Mouse (Mus musculus): ENCODE measurements at regions not wholly inside any gene's neighbourhood (a gene's known extent, or its start where the extent isn't known, plus 50 kb on each side); places are given as distances from the start of the nearest gene placed in this dataset.

DNA sequence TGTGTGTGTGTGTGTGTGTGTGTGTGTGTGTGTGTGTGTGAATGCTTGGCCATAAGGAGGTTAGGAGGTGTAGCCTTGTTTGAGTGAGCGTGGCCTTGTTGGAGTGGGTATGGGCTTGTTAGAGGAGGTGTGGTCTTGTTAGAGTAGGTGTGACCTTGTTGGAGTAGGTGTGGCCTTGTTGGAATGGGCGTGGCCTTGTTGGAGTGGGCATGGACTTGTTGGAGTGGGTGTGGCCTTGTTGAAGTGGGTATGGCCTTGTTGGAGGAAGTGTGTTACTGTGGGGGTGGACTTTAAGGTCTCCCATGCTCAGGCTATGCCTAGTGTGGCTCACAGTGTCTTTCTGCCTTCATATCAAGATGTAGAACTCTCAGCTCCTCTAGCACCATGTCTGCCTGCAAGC is 236.2 kb downstream of the Suds3 start:
- no peaks in the 10 kb centered on the region for H3K4me1 ChIP-seq (ENCODE audit: control insufficient read depth, insufficient read depth, low read length)
- no peak overlapping the region for H3K27ac ChIP-seq (ENCODE audit: insufficient read depth, low read length)
- H3K4me3 ChIP-seq (ENCODE audit: insufficient read depth, low read length), result no peak overlapping the region
- TF ChIP-seq POLR2A (IDR thresholded peaks at IDR 0.05; ENCODE audit: extremely low read depth, insufficient read depth, low read length), result no peak
- no peak for TF ChIP-seq CTCF (IDR thresholded peaks at IDR 0.05; ENCODE audit: extremely low read depth, insufficient read depth, low read length)

DNA sequence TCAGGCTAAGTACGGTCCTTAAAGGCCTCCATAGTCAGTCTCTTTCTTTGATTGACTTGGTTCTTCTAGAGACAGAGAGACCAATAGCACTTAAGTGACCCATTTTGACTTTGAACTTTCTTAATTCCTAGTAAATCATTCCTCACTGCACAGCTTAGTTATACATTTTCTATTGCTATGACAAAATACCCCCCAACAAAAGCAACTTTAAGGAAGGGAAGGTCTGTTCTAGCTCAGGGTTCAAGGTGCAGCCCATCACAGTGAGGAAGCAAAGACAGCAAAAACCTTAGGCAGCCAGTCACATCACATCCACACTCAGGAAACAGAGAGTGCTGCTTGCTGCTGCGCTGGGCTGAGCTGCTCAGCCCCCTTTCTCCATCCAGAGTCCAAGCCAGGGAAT is 241.0 kb downstream of the Suds3 start:
- Histone ChIP-seq H3K4me1 (ENCODE audit: control insufficient read depth, insufficient read depth, low read length) (no peaks in the 10 kb centered on the region), H3K4me3 (ENCODE audit: insufficient read depth, low read length) (no peak overlapping the region), H3K27ac (ENCODE audit: insufficient read depth, low read length) (no peak overlapping the region)
- TF ChIP-seq CTCF (IDR thresholded peaks at IDR 0.05; ENCODE audit: extremely low read depth, insufficient read depth, low read length) (no peak), POLR2A (IDR thresholded peaks at IDR 0.05; ENCODE audit: extremely low read depth, insufficient read depth, low read length) (no peak)

DNA sequence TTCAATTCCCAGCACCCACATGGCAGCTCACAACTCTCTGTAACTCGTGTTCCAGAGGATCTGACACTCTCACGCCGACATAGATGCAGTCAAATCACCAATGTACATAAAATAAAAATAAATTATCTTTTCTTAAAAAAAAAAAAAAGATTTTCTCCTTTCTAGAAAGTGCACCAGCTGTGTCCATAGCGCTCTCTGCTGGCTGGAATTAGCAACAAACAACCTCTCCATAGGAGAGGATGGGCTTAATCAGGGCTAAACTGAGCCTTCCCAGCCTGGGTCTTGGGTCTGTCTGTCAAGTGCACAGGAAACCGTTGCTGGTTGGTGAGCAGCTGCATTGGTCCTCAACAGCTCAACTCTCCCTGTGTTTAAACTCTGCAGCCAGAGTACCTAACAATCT is 247.8 kb downstream of the Suds3 start:
- no peaks in the 10 kb centered on the region for H3K4me1 ChIP-seq (ENCODE audit: control insufficient read depth, insufficient read depth, low read length)
- TF ChIP-seq POLR2A (IDR thresholded peaks at IDR 0.05; ENCODE audit: extremely low read depth, insufficient read depth, low read length) (no peak), CTCF (IDR thresholded peaks at IDR 0.05; ENCODE audit: extremely low read depth, insufficient read depth, low read length) (no peak)
- H3K27ac ChIP-seq (ENCODE audit: insufficient read depth, low read length), result no peak overlapping the region

DNA sequence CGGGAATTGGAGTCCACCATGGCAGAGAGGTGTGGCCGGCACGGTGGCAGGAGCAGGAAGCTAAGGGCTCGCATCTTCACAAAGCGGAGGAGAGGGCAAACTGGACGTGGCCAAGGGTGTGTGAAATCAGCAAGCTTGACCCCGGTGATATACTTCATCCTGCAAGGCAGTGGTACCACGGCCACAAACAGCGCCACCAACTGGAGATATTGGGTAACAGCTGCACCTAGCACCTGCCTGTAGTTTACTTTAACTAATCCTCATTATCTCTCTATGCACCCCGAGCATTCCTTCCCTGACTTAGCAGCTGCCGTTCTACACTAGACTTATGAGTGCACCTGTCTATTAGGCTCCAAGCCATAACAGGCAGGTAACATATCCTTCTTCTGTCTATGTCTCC is 251.6 kb downstream of the Suds3 start:
- TF ChIP-seq CTCF (IDR thresholded peaks at IDR 0.05; ENCODE audit: extremely low read depth, insufficient read depth, low read length) (no peak), POLR2A (IDR thresholded peaks at IDR 0.05; ENCODE audit: extremely low read depth, insufficient read depth, low read length) (no peak)
- Histone ChIP-seq H3K4me1 (ENCODE audit: control insufficient read depth, insufficient read depth, low read length) (no peaks in the 10 kb centered on the region), H3K4me3 (ENCODE audit: insufficient read depth, low read length) (no peak overlapping the region), H3K27ac (ENCODE audit: insufficient read depth, low read length) (no peak overlapping the region)

More for the DNA sequence above, 247.8 kb downstream of the Suds3 start:
- H3K4me3 ChIP-seq (ENCODE audit: insufficient read depth, low read length), result no peak overlapping the region

DNA sequence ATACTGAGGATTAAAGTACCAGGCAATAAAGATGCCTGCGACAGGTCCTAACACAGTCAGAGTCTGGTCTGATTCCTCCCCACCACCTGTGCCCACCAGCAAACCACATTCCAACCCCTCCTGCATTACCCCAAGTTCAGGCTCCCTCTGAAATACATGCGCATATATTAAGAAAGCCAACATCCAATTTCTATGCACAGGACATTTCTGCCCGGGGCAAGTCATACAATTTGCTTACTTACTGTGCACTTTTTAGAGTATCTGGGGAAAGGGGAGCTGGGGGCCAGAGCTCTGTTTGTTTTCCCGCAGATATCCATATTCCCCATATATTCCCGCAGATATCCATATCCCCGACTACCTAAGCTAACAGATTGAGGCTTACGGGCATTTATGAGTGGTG is 261.1 kb upstream of the Srrm4 start:
- Histone ChIP-seq H3K27ac (ENCODE audit: insufficient read depth, low read length) (no peak overlapping the region), H3K4me3 (ENCODE audit: insufficient read depth, low read length) (no peak overlapping the region), H3K4me1 (ENCODE audit: control insufficient read depth, insufficient read depth, low read length) (no peaks in the 10 kb centered on the region)
- TF ChIP-seq POLR2A (IDR thresholded peaks at IDR 0.05; ENCODE audit: extremely low read depth, insufficient read depth, low read length) (no peak), CTCF (IDR thresholded peaks at IDR 0.05; ENCODE audit: extremely low read depth, insufficient read depth, low read length) (no peak)

DNA sequence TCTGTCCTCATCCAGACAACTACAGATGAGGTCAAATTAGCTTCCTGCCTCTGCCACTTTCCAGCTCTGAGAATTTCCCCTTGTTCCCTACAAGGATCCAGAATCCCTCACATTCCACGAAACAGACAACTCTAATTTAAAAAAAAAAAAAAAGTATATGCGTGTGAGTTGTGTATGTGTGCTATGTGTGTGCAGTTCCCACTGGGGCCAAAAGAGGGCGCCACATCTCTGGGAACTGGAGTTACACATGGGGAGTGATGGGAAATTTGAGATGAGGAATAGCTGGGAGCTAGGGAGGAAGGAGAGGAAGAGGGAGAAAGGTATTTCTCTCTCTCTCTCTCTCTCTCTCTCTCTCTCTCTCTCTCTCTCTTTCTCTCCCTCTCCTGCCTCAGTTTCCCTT is 240.3 kb upstream of the Srrm4 start:
- Histone ChIP-seq H3K27ac (ENCODE audit: insufficient read depth, low read length) (no peak overlapping the region), H3K4me3 (ENCODE audit: insufficient read depth, low read length) (no peak overlapping the region), H3K4me1 (ENCODE audit: control insufficient read depth, insufficient read depth, low read length) (no peaks in the 10 kb centered on the region)
- TF ChIP-seq CTCF (IDR thresholded peaks at IDR 0.05; ENCODE audit: extremely low read depth, insufficient read depth, low read length) (no peak), POLR2A (IDR thresholded peaks at IDR 0.05; ENCODE audit: extremely low read depth, insufficient read depth, low read length) (no peak)

DNA sequence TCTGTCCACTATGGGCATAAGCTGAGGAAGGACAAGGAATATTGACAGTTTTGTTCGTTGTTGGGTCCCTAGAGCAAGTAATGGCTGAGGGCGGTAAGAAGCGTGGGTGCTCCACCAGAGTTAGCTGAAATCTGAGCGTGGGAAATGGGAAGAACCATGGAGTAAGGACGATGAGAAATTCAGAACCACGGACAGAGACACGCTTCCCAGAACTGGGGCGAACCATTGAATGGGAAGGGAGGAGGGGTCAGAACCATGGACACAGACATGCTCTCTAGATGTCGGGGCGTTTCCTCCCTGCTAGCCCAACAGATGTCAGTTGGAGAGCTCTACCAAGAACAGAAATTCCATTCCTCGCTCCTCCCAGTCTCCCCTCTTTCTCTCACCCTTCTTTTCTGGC is 238.2 kb upstream of the Srrm4 start:
- Histone ChIP-seq H3K4me3 (ENCODE audit: insufficient read depth, low read length) (no peak overlapping the region), H3K27ac (ENCODE audit: insufficient read depth, low read length) (no peak overlapping the region), H3K4me1 (ENCODE audit: control insufficient read depth, insufficient read depth, low read length) (no peaks in the 10 kb centered on the region)
- no peak for TF ChIP-seq POLR2A (IDR thresholded peaks at IDR 0.05; ENCODE audit: extremely low read depth, insufficient read depth, low read length)
- no peak for TF ChIP-seq CTCF (IDR thresholded peaks at IDR 0.05; ENCODE audit: extremely low read depth, insufficient read depth, low read length)

DNA sequence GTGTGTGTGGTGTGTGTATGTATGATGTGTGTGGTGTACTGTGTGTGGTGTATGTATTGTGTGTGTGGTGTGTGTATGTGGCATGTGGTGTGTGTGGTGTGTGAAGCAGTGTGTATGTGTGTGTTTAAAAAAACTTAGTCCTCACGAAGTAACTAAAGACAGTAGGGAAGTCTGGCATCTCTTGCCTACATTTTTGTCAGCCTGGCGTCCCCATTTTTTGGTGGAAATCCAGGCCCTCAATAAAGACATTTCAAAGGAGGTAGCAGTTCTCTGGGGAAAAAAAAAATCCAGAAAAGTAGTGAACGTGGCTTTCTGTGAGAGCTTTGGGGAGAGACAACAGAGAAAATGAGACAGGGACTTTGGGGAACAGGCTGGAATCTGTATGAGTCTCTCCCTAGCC is 231.6 kb upstream of the Srrm4 start:
- TF ChIP-seq CTCF (IDR thresholded peaks at IDR 0.05; ENCODE audit: extremely low read depth, insufficient read depth, low read length) (no peak), POLR2A (IDR thresholded peaks at IDR 0.05; ENCODE audit: extremely low read depth, insufficient read depth, low read length) (no peak)
- Histone ChIP-seq H3K27ac (ENCODE audit: insufficient read depth, low read length) (no peak overlapping the region), H3K4me3 (ENCODE audit: insufficient read depth, low read length) (no peak overlapping the region), H3K4me1 (ENCODE audit: control insufficient read depth, insufficient read depth, low read length) (peaks cover 4% of the 10 kb centered on the region)

DNA sequence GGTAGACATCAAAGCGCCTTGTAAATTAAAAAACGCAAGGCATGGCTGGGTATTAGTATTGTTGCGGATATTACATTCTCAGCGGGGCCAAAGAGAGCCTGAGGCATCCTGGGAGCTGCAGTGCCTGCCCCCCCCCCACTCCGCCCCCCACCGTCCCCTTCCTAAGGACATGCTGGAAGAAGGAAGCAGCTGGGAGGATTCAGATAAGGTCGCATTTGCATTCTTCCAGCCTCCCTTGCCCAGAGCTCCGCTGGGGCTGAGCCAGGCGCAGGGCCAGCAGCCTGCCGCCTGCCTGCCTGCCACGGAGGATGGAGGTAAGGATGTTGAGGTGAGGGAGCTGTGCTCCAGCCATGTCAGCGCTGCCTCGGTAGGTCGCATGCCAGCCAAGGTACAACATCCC is 230.5 kb upstream of the Srrm4 start:
- Histone ChIP-seq H3K27ac (ENCODE audit: insufficient read depth, low read length) (no peak overlapping the region), H3K4me3 (ENCODE audit: insufficient read depth, low read length) (no peak overlapping the region), H3K4me1 (ENCODE audit: control insufficient read depth, insufficient read depth, low read length) (peaks cover 4% of the 10 kb centered on the region)
- TF ChIP-seq CTCF (IDR thresholded peaks at IDR 0.05; ENCODE audit: extremely low read depth, insufficient read depth, low read length) (no peak), POLR2A (IDR thresholded peaks at IDR 0.05; ENCODE audit: extremely low read depth, insufficient read depth, low read length) (no peak)

DNA sequence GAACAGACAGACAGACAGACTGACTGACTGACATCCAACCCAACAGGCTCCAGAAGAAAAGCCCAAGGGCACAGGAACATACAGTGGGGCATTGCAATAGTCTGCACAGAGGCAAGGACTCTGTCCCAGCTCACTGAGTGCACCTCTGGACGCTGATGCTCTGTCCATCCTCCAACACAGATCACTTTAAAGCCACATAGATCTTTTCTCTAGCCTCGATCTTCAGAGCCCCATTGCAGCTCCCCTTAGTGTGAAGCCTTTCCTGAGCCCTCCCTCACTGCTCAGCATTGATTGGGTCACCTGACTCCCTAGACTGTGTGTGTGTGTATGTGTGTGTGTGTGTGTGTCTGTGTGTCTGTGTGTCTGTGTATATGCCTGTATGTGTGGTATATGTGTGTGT is 218.2 kb upstream of the Srrm4 start:
- no peak overlapping the region for H3K4me3 ChIP-seq (ENCODE audit: insufficient read depth, low read length)
- TF ChIP-seq CTCF (IDR thresholded peaks at IDR 0.05; ENCODE audit: extremely low read depth, insufficient read depth, low read length) (no peak), POLR2A (IDR thresholded peaks at IDR 0.05; ENCODE audit: extremely low read depth, insufficient read depth, low read length) (no peak)
- H3K27ac ChIP-seq (ENCODE audit: insufficient read depth, low read length), result no peak overlapping the region
- no peaks in the 10 kb centered on the region for H3K4me1 ChIP-seq (ENCODE audit: control insufficient read depth, insufficient read depth, low read length)

All from cortical plate, adult 2 months (tissue).